18 mouse cellular contexts compared by ENCODE assay signal in the genomic region with DNA sequence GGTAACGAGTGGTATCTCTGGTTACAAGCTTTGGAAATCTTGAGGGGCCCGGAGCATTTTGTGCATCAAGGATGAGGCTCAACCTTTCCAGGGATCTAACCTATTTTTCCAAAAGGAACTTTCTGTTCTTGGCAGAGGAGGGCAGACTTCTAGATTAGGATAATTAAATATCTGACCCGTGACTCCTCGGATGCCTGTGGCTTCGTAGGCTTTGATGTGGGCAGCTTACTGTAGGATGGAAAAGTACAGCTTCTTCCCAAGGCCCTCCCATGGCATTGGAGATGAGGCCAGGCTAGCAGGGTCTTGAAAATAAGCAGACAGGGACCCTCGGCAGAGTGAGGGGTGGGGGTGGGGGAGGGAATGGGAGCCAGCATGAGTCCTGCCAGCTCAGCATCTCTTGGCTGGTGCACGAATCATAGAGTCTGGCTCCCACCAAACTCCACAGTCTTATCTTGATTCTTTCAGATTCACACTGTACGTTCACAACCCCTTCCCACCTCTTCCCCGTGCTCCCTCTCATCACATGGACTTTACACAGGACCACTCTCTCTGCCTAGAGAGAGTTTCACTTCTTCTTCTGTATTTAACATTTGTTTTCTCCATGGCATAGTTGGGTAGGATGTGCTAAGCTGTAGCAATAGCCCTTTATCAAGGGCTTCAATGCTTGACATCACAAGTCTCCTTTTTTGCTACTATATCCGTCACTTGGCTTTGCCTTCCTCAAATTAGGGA.
DNase-seq lines count a peak whose midpoint lies in the region; ATAC-seq lines count a peak whose summit lies in the region.
"Had no signal": no experiment of that assay in that cellular context is flagged by ENCODE, and none has a peak within 500 bp of the region (broad histone marks: within the 10 kb centered on the region; RNA-seq: fewer than 3 reads in every experiment).

No protein-coding gene starts in this region.

- H3K4me3 ChIP-seq in forebrain, embryonic 12.5 days (replicated peaks), result no peak overlapping the region
- no peak overlapping the region for H3K4me3 ChIP-seq in forebrain, embryonic 11.5 days (ENCODE audit: low read depth, low read length)
- H3K4me3 ChIP-seq in kidney, embryonic 14.5 days (ENCODE audit: low read length), result no peak overlapping the region
- H3K4me3 ChIP-seq: kidney, embryonic 15.5 days; limb, embryonic 12.5 days had no signal

- H3K4me1 ChIP-seq in forebrain, embryonic 12.5 days, result peaks cover 7% of the 10 kb centered on the region
- H3K4me1 ChIP-seq in forebrain, embryonic 11.5 days (replicated peaks; ENCODE audit: control insufficient read depth, insufficient read depth, low read length), result peaks cover 6% of the 10 kb centered on the region; the same call in 1 of the 2 replicates
- peaks cover 6% of the 10 kb centered on the region; the same call in 1 of the 2 replicates for H3K4me1 ChIP-seq in kidney, embryonic 14.5 days (ENCODE audit: control insufficient read depth, insufficient read depth, low read length)

- DNase-seq in forebrain, embryonic 11.5 days (ENCODE audit: low spot score), result no peak
- DNase-seq in kidney, postnatal 14 days, result peak; percentile 47
- DNase-seq in testis, postnatal 14 days (ENCODE audit: low spot score), result peak; percentile 56
- no peak for DNase-seq in testis, postnatal 10 days (ENCODE audit: low spot score)
- DNase-seq in right cerebral cortex, postnatal 25 days, result no peak
- no peak for DNase-seq in gastrocnemius, adult 8-10 months (ENCODE audit: low spot score in 2 of 2)
- DNase-seq: cerebellum, adult 11 months; heart, postnatal 36 days; layer of hippocampus, postnatal 36 days; midbrain, embryonic 14.5 days; right cerebral cortex, postnatal 14 days; thymus, postnatal 4 days had no signal

- 78% methylated on average over 10 of the region's 10 CpGs for WGBS in forebrain, embryonic 12.5 days
- WGBS in forebrain, embryonic 11.5 days, result 78% methylated on average over 10 of the region's 10 CpGs
- WGBS in kidney, embryonic 14.5 days, result 67% methylated on average over 10 of the region's 10 CpGs

- no peak overlapping the region for H3K4me2 ChIP-seq in forebrain, embryonic 12.5 days
- no peak overlapping the region for H3K4me2 ChIP-seq in forebrain, embryonic 11.5 days (ENCODE audit: low read depth, low read length, severe bottlenecking)
- no peak overlapping the region for H3K4me2 ChIP-seq in kidney, embryonic 14.5 days (replicated peaks; ENCODE audit: low read depth, low read length)
- H3K4me2 ChIP-seq: kidney, embryonic 15.5 days; limb, embryonic 12.5 days; lung, embryonic 14.5 days had no signal

- H3K27me3 ChIP-seq in forebrain, embryonic 12.5 days, result no peaks in the 10 kb centered on the region; the same call in 1 of the 2 replicates
- no peaks in the 10 kb centered on the region for H3K27me3 ChIP-seq in forebrain, embryonic 11.5 days (ENCODE audit: control insufficient read depth, insufficient read depth, low read length)
- no peaks in the 10 kb centered on the region for H3K27me3 ChIP-seq in kidney, embryonic 14.5 days (ENCODE audit: control insufficient read depth, insufficient read depth, low read length)
- H3K27me3 ChIP-seq: kidney, embryonic 15.5 days; limb, embryonic 12.5 days had no signal

- no peak overlapping the region for H3K9ac ChIP-seq in forebrain, embryonic 12.5 days
- H3K9ac ChIP-seq in forebrain, embryonic 11.5 days (ENCODE audit: low read length), result no peak overlapping the region
- H3K9ac ChIP-seq in kidney, embryonic 14.5 days (ENCODE audit: low read depth, low read length), result no peak overlapping the region
- H3K9ac ChIP-seq: kidney, embryonic 15.5 days; limb, embryonic 12.5 days; lung, embryonic 14.5 days had no signal

- no peak for ATAC-seq in forebrain, embryonic 12.5 days (ENCODE audit: low FRiP score)
- no peak for ATAC-seq in forebrain, embryonic 11.5 days (replicated peaks; ENCODE audit: low FRiP score)
- ATAC-seq in kidney, embryonic 14.5 days (ENCODE audit: low FRiP score, low TSS enrichment), result no peak
- ATAC-seq: activated CD4-positive, CD25-positive, alpha-beta regulatory T cell, adult 4 months had no signal

- H3K36me3 ChIP-seq in forebrain, embryonic 12.5 days (replicated peaks), result no peaks in the 10 kb centered on the region
- no peaks in the 10 kb centered on the region for H3K36me3 ChIP-seq in forebrain, embryonic 11.5 days (ENCODE audit: control insufficient read depth, insufficient read depth, low read length)
- no peaks in the 10 kb centered on the region for H3K36me3 ChIP-seq in kidney, embryonic 14.5 days (ENCODE audit: control insufficient read depth, insufficient read depth, low read length)
- H3K36me3 ChIP-seq: kidney, embryonic 15.5 days; limb, embryonic 12.5 days had no signal

- H3K27ac ChIP-seq in forebrain, embryonic 12.5 days, result 0 out of 2 replicates have a peak overlapping the region, but pooled peaks have one; percentile 19
- no peak overlapping the region for H3K27ac ChIP-seq in forebrain, embryonic 11.5 days (ENCODE audit: low read depth, low read length)
- no peak overlapping the region for H3K27ac ChIP-seq in kidney, embryonic 14.5 days (ENCODE audit: low read depth, low read length)
- H3K27ac ChIP-seq: kidney, embryonic 15.5 days; limb, embryonic 12.5 days had no signal

- H3K9me3 ChIP-seq in forebrain, embryonic 12.5 days, result no peaks in the 10 kb centered on the region
- H3K9me3 ChIP-seq in forebrain, embryonic 11.5 days (ENCODE audit: control insufficient read depth, low read length), result no peaks in the 10 kb centered on the region
- H3K9me3 ChIP-seq in kidney, embryonic 14.5 days (ENCODE audit: control insufficient read depth, low read length), result no peaks in the 10 kb centered on the region
- H3K9me3 ChIP-seq: kidney, embryonic 15.5 days; limb, embryonic 12.5 days had no signal

Comparison
In these comparisons a context has a peak if more than half of its experiments do, and no peak if none do; other contexts are left out.
1. DNase-seq: peak in kidney, postnatal 14 days (single experiment) and testis, postnatal 14 days (single experiment); none in forebrain, embryonic 11.5 days (single experiment), testis, postnatal 10 days (single experiment), right cerebral cortex, postnatal 25 days (single experiment) and gastrocnemius, adult 8-10 months (0 of 2).